Mouse (Mus musculus) liver, embryonic 12.5 days (tissue): ENCODE measurements around the gene Cdkal1. TPM values are rescaled to one million over a fixed set of nuclear protein-coding genes. Genes with fewer than 3 reads are reported as not detected.

ENCODE experiments used
- ATAC-seq: fragments of 200-750 bp; cut with Nextera tagmentation; 2 replicates; pipeline ENCODE4 v1.8.0; 2017; ENCODE audit warnings: moderate number of reproducible peaks, mild to moderate bottlenecking, moderate library complexity
- H3K27ac ChIP-seq: fragments of 300-500 bp; sonication (generic); 2 replicates; pipeline ENCODE4 v1.5.1; 2016; ENCODE audit warnings: mild to moderate bottlenecking
- H3K27me3 ChIP-seq: fragments of 300-500 bp; sonication (generic); replicated peaks from 2 replicates; pipeline ENCODE4 v1.6.1; 2016; ENCODE audit warnings: mild to moderate bottlenecking, moderate library complexity
- H3K36me3 ChIP-seq: fragments of 300-500 bp; sonication (generic); 2 replicates; pipeline ENCODE4 v1.6.1; 2016; ENCODE audit warnings: mild to moderate bottlenecking, moderate library complexity
- H3K4me1 ChIP-seq: fragments of 300-500 bp; sonication (generic); 2 replicates; pipeline ENCODE4 v1.6.1; 2016
- H3K4me2 ChIP-seq: fragments of 300-500 bp; sonication (generic); 2 replicates; pipeline ENCODE4 v1.6.1; 2016; ENCODE audit warnings: mild to moderate bottlenecking, moderate library complexity
- H3K4me3 ChIP-seq: fragments of 300-500 bp; sonication (generic); 2 replicates; pipeline ENCODE4 v1.5.1; 2016; ENCODE audit warnings: mild to moderate bottlenecking, moderate library complexity
- H3K9ac ChIP-seq: fragments of 300-500 bp; sonication (generic); 2 replicates; pipeline ENCODE4 v1.6.1; 2016; ENCODE audit warnings: mild to moderate bottlenecking, moderate library complexity
- H3K9me3 ChIP-seq: fragments of 300-500 bp; sonication (generic); replicated peaks from 2 replicates; pipeline ENCODE4 v1.6.1; 2016; ENCODE audit warnings: mild to moderate bottlenecking, moderate library complexity
- WGBS: fragments of 180-500 bp; shearing (Covaris S2); methylation state at CpG from one replicate; pipeline ENCODE4 v1.1.7; 2016; ENCODE audit not compliant: insufficient replicate concordance; 5-methylcytosine and 5-hydroxymethylcytosine counted together
- polyA plus RNA-seq: library from polyadenylated mRNA; unstranded; fragments of >200 nt; fragmentation: Nextera tagmentation; extraction: Ambion mirVana; gene quantifications from 2 replicates; pipeline ENCODE4 v1.2.1, GENCODE M21; 2016

Cdkal1 gene
- polyA plus RNA-seq, 1 experiment from 2014 or later, result 16.0 TPM

GRCm38 (mm10) chr13:29553792-29554191, 301.7 kb downstream of the Cdkal1 start:
- no peaks in the 10 kb centered on the region for H3K4me1 ChIP-seq
- no peak overlapping the region for H3K4me2 ChIP-seq
- no peak overlapping the region for H3K9ac ChIP-seq
- no peak overlapping the region for H3K4me3 ChIP-seq
- no peaks in the 10 kb centered on the region for H3K36me3 ChIP-seq
- no peaks in the 10 kb centered on the region for H3K9me3 ChIP-seq
- no peak for ATAC-seq
- no peak overlapping the region for H3K27ac ChIP-seq
- no peaks in the 10 kb centered on the region for H3K27me3 ChIP-seq

- H3K36me3 ChIP-seq, result no peaks in the 10 kb centered on the region
- no peaks in the 10 kb centered on the region for H3K4me1 ChIP-seq
- H3K4me3 ChIP-seq, result no peak overlapping the region
- H3K27me3 ChIP-seq, result no peaks in the 10 kb centered on the region
- no peak overlapping the region for H3K27ac ChIP-seq
- H3K4me2 ChIP-seq, result no peak overlapping the region
- no peaks in the 10 kb centered on the region for H3K9me3 ChIP-seq
- ATAC-seq, result no peak
- WGBS, result 80% methylated on average over 5 of the region's 5 CpGs
- H3K9ac ChIP-seq, result no peak overlapping the region
Measured at GRCm38 (mm10) chr13:29552322-29552870, 303.1 kb downstream of the Cdkal1 start.

- WGBS, result 77% methylated on average over 1 of the region's 1 CpGs
- H3K9ac ChIP-seq, result no peak overlapping the region
- no peak overlapping the region for H3K4me2 ChIP-seq
- H3K27ac ChIP-seq, result no peak overlapping the region
- H3K36me3 ChIP-seq, result no peaks in the 10 kb centered on the region
- H3K4me3 ChIP-seq, result no peak overlapping the region
- H3K27me3 ChIP-seq, result no peaks in the 10 kb centered on the region
- ATAC-seq, result no peak
- H3K4me1 ChIP-seq, result no peaks in the 10 kb centered on the region
- H3K9me3 ChIP-seq, result no peaks in the 10 kb centered on the region
Measured at GRCm38 (mm10) chr13:29550886-29551285, 304.6 kb downstream of the Cdkal1 start.

GRCm38 (mm10) chr13:29550203-29550602, 305.3 kb downstream of the Cdkal1 start:
- H3K36me3 ChIP-seq, result no peaks in the 10 kb centered on the region
- no peaks in the 10 kb centered on the region for H3K27me3 ChIP-seq
- H3K4me3 ChIP-seq, result no peak overlapping the region
- H3K4me1 ChIP-seq, result no peaks in the 10 kb centered on the region
- H3K9me3 ChIP-seq, result no peaks in the 10 kb centered on the region
- 72% methylated on average over 6 of the region's 6 CpGs for WGBS
- no peak overlapping the region for H3K27ac ChIP-seq
- H3K9ac ChIP-seq, result no peak overlapping the region
- H3K4me2 ChIP-seq, result no peak overlapping the region
- no peak for ATAC-seq

GRCm38 (mm10) chr13:29549761-29550160, 305.7 kb downstream of the Cdkal1 start:
- no peaks in the 10 kb centered on the region for H3K36me3 ChIP-seq
- H3K27ac ChIP-seq, result no peak overlapping the region
- H3K27me3 ChIP-seq, result no peaks in the 10 kb centered on the region
- H3K9ac ChIP-seq, result no peak overlapping the region
- no peak for ATAC-seq
- H3K4me3 ChIP-seq, result no peak overlapping the region
- H3K9me3 ChIP-seq, result no peaks in the 10 kb centered on the region
- H3K4me2 ChIP-seq, result no peak overlapping the region
- 68% methylated on average over 2 of the region's 2 CpGs for WGBS
- no peaks in the 10 kb centered on the region for H3K4me1 ChIP-seq

GRCm38 (mm10) chr13:29537906-29538305, 317.6 kb downstream of the Cdkal1 start:
- H3K9ac ChIP-seq, result no peak overlapping the region
- no peak for ATAC-seq
- no peak overlapping the region for H3K4me2 ChIP-seq
- no peaks in the 10 kb centered on the region for H3K4me1 ChIP-seq
- WGBS, result 69% methylated on average over 1 of the region's 1 CpGs
- no peaks in the 10 kb centered on the region for H3K27me3 ChIP-seq
- no peaks in the 10 kb centered on the region for H3K36me3 ChIP-seq
- H3K9me3 ChIP-seq, result no peaks in the 10 kb centered on the region
- no peak overlapping the region for H3K4me3 ChIP-seq
- no peak overlapping the region for H3K27ac ChIP-seq

GRCm38 (mm10) chr13:29533586-29533985, 321.9 kb downstream of the Cdkal1 start:
- H3K27me3 ChIP-seq, result no peaks in the 10 kb centered on the region
- no peaks in the 10 kb centered on the region for H3K9me3 ChIP-seq
- no peak overlapping the region for H3K4me2 ChIP-seq
- no peak overlapping the region for H3K4me3 ChIP-seq
- ATAC-seq, result no peak
- 47% methylated on average over 5 of the region's 5 CpGs for WGBS
- no peaks in the 10 kb centered on the region for H3K36me3 ChIP-seq
- no peaks in the 10 kb centered on the region for H3K4me1 ChIP-seq
- no peak overlapping the region for H3K9ac ChIP-seq
- no peak overlapping the region for H3K27ac ChIP-seq

GRCm38 (mm10) chr13:29528344-29528743, 327.1 kb downstream of the Cdkal1 start:
- H3K4me2 ChIP-seq, result no peak overlapping the region
- no peaks in the 10 kb centered on the region for H3K9me3 ChIP-seq
- peak; percentile 70 for ATAC-seq
- no peaks in the 10 kb centered on the region for H3K4me1 ChIP-seq
- H3K36me3 ChIP-seq, result no peaks in the 10 kb centered on the region
- no peak overlapping the region for H3K27ac ChIP-seq
- no peak overlapping the region for H3K9ac ChIP-seq
- H3K27me3 ChIP-seq, result no peaks in the 10 kb centered on the region
- no peak overlapping the region for H3K4me3 ChIP-seq
- WGBS, result 73% methylated on average over 5 of the region's 5 CpGs

GRCm38 (mm10) chr13:29521321-29521720, 334.2 kb downstream of the Cdkal1 start:
- Histone ChIP-seq H3K9me3 (no peaks in the 10 kb centered on the region), H3K4me3 (no peak overlapping the region), H3K27ac (no peak overlapping the region), H3K27me3 (no peaks in the 10 kb centered on the region), H3K4me1 (no peaks in the 10 kb centered on the region), H3K9ac (no peak overlapping the region), H3K36me3 (no peaks in the 10 kb centered on the region; the same call in 1 of the 2 replicates), H3K4me2 (no peak overlapping the region)
- no peak for ATAC-seq
- WGBS, result 77% methylated on average over 4 of the region's 4 CpGs

GRCm38 (mm10) chr13:29514071-29514470, 341.4 kb downstream of the Cdkal1 start:
- WGBS, result 56% methylated on average over 1 of the region's 1 CpGs
- no peak overlapping the region for H3K4me2 ChIP-seq
- no peak for ATAC-seq
- no peaks in the 10 kb centered on the region for H3K9me3 ChIP-seq
- H3K4me3 ChIP-seq, result no peak overlapping the region
- H3K27me3 ChIP-seq, result no peaks in the 10 kb centered on the region
- no peak overlapping the region for H3K27ac ChIP-seq
- H3K36me3 ChIP-seq, result no peaks in the 10 kb centered on the region; the same call in 1 of the 2 replicates
- no peak overlapping the region for H3K9ac ChIP-seq
- no peaks in the 10 kb centered on the region for H3K4me1 ChIP-seq

- no peak overlapping the region for H3K9ac ChIP-seq
- H3K27ac ChIP-seq, result no peak overlapping the region
- H3K4me2 ChIP-seq, result no peak overlapping the region
- no peaks in the 10 kb centered on the region for H3K4me1 ChIP-seq
- 64% methylated on average over 4 of the region's 4 CpGs for whole genome bisulfite sequencing
- no peak overlapping the region for H3K4me3 ChIP-seq
- no peaks in the 10 kb centered on the region for H3K9me3 ChIP-seq
- H3K27me3 ChIP-seq, result no peaks in the 10 kb centered on the region
- ATAC-seq, result no peak
- H3K36me3 ChIP-seq, result no peaks in the 10 kb centered on the region
Measured at GRCm38 (mm10) chr13:29504861-29505568, 350.5 kb downstream of the Cdkal1 start.

- Histone ChIP-seq H3K9ac (no peak overlapping the region), H3K27ac (no peak overlapping the region), H3K4me2 (no peak overlapping the region), H3K9me3 (no peaks in the 10 kb centered on the region), H3K4me1 (no peaks in the 10 kb centered on the region), H3K36me3 (no peaks in the 10 kb centered on the region), H3K4me3 (no peak overlapping the region), H3K27me3 (no peaks in the 10 kb centered on the region)
- WGBS, result 63% methylated on average over 6 of the region's 6 CpGs
- no peak for ATAC-seq
Measured at GRCm38 (mm10) chr13:29503147-29504044, 352.1 kb downstream of the Cdkal1 start.
